Mouse (Mus musculus) heart, embryonic 11.5 days (tissue): ENCODE measurements around the gene Hlcs. TPM values are rescaled to one million over a fixed set of nuclear protein-coding genes. Genes with fewer than 3 reads are reported as not detected.

Experiments
- ATAC-seq: fragments of 200-750 bp; cut with Nextera tagmentation; replicated peaks from 2 replicates; pipeline ENCODE4 v1.8.0; 2017; ENCODE audit warnings: moderate library complexity; ENCODE audit not compliant: insufficient number of reproducible peaks, low FRiP score, low TSS enrichment
- H3K27ac ChIP-seq: fragments of 300-500 bp; sonication (generic); 2 replicates; pipeline ENCODE4 v1.5.1; 2014; ENCODE audit warnings: mild to moderate bottlenecking, low read depth, low read length
- H3K27me3 ChIP-seq: fragments of 300-500 bp; sonication (generic); 2 replicates; pipeline ENCODE4 v1.6.1; 2014; ENCODE audit warnings: mild to moderate bottlenecking, low read length, mixed read lengths; ENCODE audit not compliant: control insufficient read depth, insufficient read depth
- H3K36me3 ChIP-seq: fragments of 300-500 bp; sonication (generic); 2 replicates; pipeline ENCODE4 v1.6.1; 2014; ENCODE audit warnings: mild to moderate bottlenecking, low read length, moderate library complexity, mixed read lengths; ENCODE audit not compliant: control insufficient read depth, insufficient read depth
- H3K4me1 ChIP-seq: fragments of 300-500 bp; sonication (generic); 2 replicates; pipeline ENCODE4 v1.6.1; 2014; ENCODE audit warnings: low read length; ENCODE audit not compliant: control insufficient read depth, insufficient read depth
- H3K4me2 ChIP-seq: fragments of 300-500 bp; sonication (generic); 2 replicates; pipeline ENCODE4 v1.6.1; 2014; ENCODE audit warnings: mild to moderate bottlenecking, moderate library complexity
- H3K4me3 ChIP-seq: fragments of 300-500 bp; sonication (generic); 2 replicates; pipeline ENCODE4 v1.5.1; 2014; ENCODE audit warnings: low read depth, low read length
- H3K9ac ChIP-seq: fragments of 300-500 bp; sonication (generic); 2 replicates; pipeline ENCODE4 v1.6.1; 2014; ENCODE audit warnings: mild to moderate bottlenecking, low read depth, low read length, moderate library complexity
- H3K9me3 ChIP-seq: fragments of 300-500 bp; sonication (generic); replicated peaks from 2 replicates; pipeline ENCODE4 v1.6.1; 2016; ENCODE audit warnings: low read length; ENCODE audit not compliant: control insufficient read depth
- WGBS: fragments of 180-500 bp; shearing (Covaris S2); extraction: QIAGEN DNeasy Blood & Tissue Kit; methylation state at CpG from one replicate; pipeline ENCODE4 v1.1.7; 2014; ENCODE audit not compliant: insufficient replicate concordance; 5-methylcytosine and 5-hydroxymethylcytosine counted together
- polyA plus RNA-seq: library from polyadenylated mRNA; unstranded; fragments of >200 nt; fragmentation: Nextera tagmentation; extraction: Ambion mirVana; gene quantifications from 2 replicates; pipeline ENCODE4 v1.2.1, GENCODE M21; 2014

The Hlcs gene
- polyA plus RNA-seq, 1 experiment from 2014 or later, result 7.7 TPM

GRCm38 (mm10) chr16:94260938-94261630, 52.3 kb downstream of the Hlcs start:
- no peaks in the 10 kb centered on the region for H3K27me3 ChIP-seq
- no peaks in the 10 kb centered on the region for H3K36me3 ChIP-seq
- H3K9me3 ChIP-seq, result no peaks in the 10 kb centered on the region
- WGBS, result 88% methylated on average over 19 of the region's 19 CpGs
- no peak overlapping the region for H3K4me3 ChIP-seq
- H3K9ac ChIP-seq, result no peak overlapping the region
- no peak overlapping the region for H3K4me2 ChIP-seq
- no peaks in the 10 kb centered on the region for H3K4me1 ChIP-seq
- no peak overlapping the region for H3K27ac ChIP-seq
- ATAC-seq, result no peak

DNA sequence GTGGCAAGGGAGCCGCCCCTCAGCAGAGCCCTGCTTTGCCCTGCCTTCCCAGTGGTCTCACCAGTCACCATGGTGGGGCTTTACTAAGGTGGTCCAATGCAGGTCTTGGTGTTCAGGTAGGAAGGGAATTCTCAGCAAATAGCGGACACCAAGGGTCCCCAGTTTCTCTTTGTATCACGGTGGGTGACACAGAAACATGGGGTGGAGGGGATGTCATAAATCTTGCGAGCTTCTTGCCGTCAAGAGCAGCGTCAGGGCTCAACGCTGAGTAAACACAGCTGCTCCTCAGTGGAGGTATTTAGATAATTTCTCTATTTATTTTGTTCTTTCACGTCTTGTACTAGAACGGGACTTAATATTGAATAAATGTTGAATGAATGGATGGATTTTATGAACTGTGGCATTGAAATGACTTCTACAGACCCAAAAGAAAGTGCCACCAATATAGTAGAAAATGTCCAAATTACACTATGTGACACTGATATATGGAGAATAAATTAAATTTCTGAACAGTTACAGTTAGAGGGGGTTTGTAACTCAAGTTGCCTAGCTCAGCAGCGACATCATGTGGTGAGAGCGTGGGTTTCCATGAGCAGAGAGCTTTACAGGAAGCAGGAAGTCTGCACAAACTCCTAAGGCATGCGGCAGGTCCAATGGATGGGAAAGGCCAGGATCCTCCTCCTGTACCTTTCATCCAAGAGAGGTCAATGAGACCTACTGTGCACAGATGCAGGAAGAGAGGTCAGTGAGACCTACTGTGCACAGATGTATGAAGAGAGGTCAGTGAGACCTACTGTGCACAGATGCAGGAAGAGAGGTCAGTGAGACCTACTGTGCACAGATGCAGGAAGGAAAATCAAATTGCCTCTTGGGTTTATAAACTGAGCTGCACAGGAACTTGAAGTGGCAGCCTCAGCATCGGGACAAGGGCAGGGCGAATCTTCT, 54.7 kb downstream of the Hlcs start:
- WGBS, result 58% methylated on average over 14 of the region's 14 CpGs
- no peak for ATAC-seq
- Histone ChIP-seq H3K4me3 (no peak overlapping the region), H3K27me3 (no peaks in the 10 kb centered on the region), H3K9me3 (no peaks in the 10 kb centered on the region), H3K9ac (no peak overlapping the region), H3K36me3 (no peaks in the 10 kb centered on the region), H3K4me1 (no peaks in the 10 kb centered on the region), H3K4me2 (no peak overlapping the region), H3K27ac (no peak overlapping the region)

DNA sequence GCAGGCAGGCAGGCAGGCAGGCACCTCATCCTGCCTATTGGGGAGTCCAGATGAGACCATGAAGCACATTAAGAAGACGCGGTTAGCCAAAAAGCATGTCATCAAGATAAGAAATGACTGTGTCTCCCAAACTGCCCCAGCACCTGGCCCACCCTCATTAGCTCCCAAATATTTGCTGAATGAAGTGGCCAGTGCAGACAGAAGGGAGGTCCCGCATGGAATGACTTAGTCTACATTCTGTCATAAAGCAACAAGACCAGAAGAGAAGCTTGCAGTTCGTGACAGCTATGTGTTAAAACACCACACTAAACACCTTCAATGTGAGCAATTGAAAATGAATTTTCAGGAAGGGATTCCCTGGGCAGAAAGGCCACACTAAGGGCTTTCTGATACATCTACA, 57.8 kb downstream of the Hlcs start:
- WGBS, result 83% methylated on average over 4 of the region's 4 CpGs
- H3K4me1 ChIP-seq, result no peaks in the 10 kb centered on the region
- no peaks in the 10 kb centered on the region for H3K27me3 ChIP-seq
- H3K9me3 ChIP-seq, result no peaks in the 10 kb centered on the region
- no peak overlapping the region for H3K9ac ChIP-seq
- H3K4me2 ChIP-seq, result no peak overlapping the region
- no peaks in the 10 kb centered on the region for H3K36me3 ChIP-seq
- ATAC-seq, result no peak
- no peak overlapping the region for H3K4me3 ChIP-seq
- no peak overlapping the region for H3K27ac ChIP-seq

DNA sequence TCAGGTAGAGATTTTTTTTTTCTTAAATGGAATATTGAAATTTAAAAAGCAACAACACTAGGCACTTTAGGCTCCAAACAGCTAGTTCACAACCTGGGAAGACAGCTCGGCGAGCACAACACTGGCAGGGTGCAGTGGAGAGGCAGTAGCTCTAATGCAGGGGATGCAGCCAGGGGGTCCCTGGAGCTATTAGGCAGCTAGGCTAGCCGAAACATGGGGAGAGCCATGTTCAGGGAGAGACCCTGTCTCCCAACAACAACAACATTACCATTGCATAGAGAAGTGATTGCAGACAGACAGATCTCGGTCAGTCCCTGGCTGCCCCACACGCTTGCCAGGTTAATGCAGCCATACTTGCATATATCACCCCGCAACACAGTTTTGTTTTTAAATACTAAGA, 58.3 kb downstream of the Hlcs start:
- no peak overlapping the region for H3K27ac ChIP-seq
- no peaks in the 10 kb centered on the region for H3K27me3 ChIP-seq
- no peak for ATAC-seq
- H3K4me2 ChIP-seq, result no peak overlapping the region
- WGBS, result 90% methylated on average over 6 of the region's 6 CpGs
- H3K4me3 ChIP-seq, result no peak overlapping the region
- H3K9ac ChIP-seq, result no peak overlapping the region
- H3K36me3 ChIP-seq, result no peaks in the 10 kb centered on the region
- no peaks in the 10 kb centered on the region for H3K9me3 ChIP-seq
- 0 out of 2 replicates have a peak, but pooled peaks cover 3% of the 10 kb centered on the region for H3K4me1 ChIP-seq

- Histone ChIP-seq H3K36me3 (no peaks in the 10 kb centered on the region), H3K9me3 (no peaks in the 10 kb centered on the region), H3K27ac (no peak overlapping the region), H3K4me2 (no peak overlapping the region), H3K4me1 (0 out of 2 replicates have a peak, but pooled peaks cover 3% of the 10 kb centered on the region), H3K9ac (no peak overlapping the region), H3K4me3 (no peak overlapping the region), H3K27me3 (no peaks in the 10 kb centered on the region)
- 81% methylated on average over 12 of the region's 12 CpGs for WGBS
- no peak for ATAC-seq
These were observed 58.9 kb downstream of the Hlcs start for GRCm38 (mm10) chr16:94254415-94254891.

DNA sequence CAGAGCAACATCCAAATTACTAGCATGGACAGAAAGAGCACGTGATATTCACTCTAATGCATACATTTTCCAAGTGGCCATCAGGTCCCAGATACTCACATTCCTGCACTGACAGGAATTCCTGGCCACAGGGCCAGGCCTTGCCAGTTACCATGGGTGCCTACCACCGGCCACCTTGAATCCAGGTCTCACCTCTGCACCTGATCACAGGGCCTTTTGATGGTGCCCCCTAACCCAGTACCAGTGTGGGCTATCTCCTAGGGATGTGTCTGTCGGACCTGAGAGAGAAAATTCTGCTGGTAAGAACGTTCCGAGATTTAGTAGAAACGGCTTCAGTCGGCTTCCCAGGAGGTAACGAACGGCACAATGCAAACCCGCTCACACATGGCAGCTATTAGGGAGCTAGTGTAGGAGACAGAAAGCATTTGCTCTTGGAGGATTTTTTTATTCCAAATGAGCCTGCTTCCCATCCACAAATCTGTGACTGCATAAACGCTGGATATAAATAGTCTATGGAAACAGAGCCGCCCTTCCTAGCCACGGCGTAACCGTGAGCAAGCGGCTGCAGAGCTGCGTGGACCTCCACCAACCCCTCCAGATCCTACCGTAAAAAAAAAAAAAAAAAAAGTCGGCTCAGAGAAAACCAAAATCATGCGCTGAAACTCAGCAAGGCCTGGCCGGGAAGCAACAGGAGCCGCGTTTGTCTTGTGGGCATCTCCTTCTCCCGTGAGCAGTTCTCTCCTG, 59.5 kb downstream of the Hlcs start:
- Histone ChIP-seq H3K4me3 (no peak overlapping the region), H3K4me2 (no peak overlapping the region), H3K27me3 (no peaks in the 10 kb centered on the region), H3K4me1 (0 out of 2 replicates have a peak, but pooled peaks cover 3% of the 10 kb centered on the region), H3K9ac (no peak overlapping the region), H3K36me3 (no peaks in the 10 kb centered on the region), H3K27ac (no peak overlapping the region), H3K9me3 (no peaks in the 10 kb centered on the region)
- no peak for ATAC-seq
- 82% methylated on average over 24 of the region's 24 CpGs for WGBS

GRCm38 (mm10) chr16:94251756-94252155, 61.6 kb downstream of the Hlcs start:
- H3K27ac ChIP-seq, result no peak overlapping the region
- H3K9ac ChIP-seq, result no peak overlapping the region
- no peaks in the 10 kb centered on the region for H3K36me3 ChIP-seq
- no peak overlapping the region for H3K4me2 ChIP-seq
- H3K4me1 ChIP-seq, result 0 out of 2 replicates have a peak, but pooled peaks cover 3% of the 10 kb centered on the region
- no peaks in the 10 kb centered on the region for H3K9me3 ChIP-seq
- H3K27me3 ChIP-seq, result no peaks in the 10 kb centered on the region
- WGBS, result 81% methylated on average over 13 of the region's 13 CpGs
- ATAC-seq, result no peak
- no peak overlapping the region for H3K4me3 ChIP-seq

DNA sequence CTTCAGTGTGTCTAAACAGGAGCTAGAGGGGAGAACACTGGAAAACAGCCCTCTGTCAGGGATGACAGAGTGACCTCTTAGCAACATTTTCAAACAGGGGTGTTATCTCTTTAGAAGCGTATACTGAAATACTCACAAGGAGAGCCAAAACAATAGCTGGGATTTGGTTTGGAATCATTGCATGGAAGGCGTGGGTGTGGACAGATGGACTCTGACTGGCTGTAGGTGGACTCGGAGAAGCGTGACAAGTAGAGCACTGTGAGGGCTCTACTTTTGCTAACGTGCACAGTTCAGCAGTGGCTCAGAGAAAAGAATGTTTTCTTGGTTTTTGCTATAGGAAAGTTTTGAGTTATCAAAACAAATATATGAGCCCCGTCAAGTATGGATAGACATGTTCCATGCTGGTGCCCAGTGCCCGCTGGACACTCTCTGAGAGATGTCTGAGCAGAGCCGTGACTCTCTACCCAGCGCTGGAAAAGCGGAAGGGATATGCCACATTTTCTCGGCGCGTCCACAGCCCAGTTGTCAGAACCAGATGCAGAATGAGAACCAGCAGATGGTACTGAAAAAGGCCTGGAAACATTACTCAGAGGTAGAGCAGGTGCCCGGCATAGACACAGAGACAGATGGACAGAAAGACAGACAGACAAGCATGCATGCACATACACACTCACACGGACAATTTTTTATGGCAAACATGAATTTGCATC, 62.6 kb downstream of the Hlcs start:
- Histone ChIP-seq H3K36me3 (no peaks in the 10 kb centered on the region), H3K27me3 (no peaks in the 10 kb centered on the region), H3K9ac (no peak overlapping the region), H3K4me3 (no peak overlapping the region), H3K4me1 (peaks cover 3% of the 10 kb centered on the region; the same call in 1 of the 2 replicates), H3K27ac (no peak overlapping the region), H3K9me3 (no peaks in the 10 kb centered on the region), H3K4me2 (no peak overlapping the region)
- no peak for ATAC-seq
- 77% methylated on average over 15 of the region's 15 CpGs for WGBS
